Mouse (Mus musculus): ENCODE measurements around the gene Lcmt2.

Lcmt2 gene

DNA sequence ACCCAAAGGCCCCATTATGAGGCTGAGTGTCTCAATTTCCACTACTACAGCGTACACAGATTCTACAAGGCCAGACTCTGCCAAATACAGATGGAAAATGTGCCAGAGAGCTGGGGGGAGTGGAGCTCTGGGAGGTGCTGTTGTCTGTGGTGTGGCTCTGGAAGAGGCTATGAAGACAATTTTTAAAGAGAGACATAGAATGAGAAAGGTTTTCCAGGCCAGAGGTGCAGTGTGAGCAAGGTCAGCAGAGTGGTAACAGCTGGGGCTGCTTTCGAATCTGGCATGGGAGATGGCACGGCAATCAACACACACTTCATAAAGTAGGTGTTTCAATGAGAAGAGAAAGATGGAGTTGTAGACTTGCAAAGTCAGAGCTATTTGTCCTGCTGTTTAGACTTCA, 21.2 kb downstream of the Lcmt2 start:
- no peak for DNase-seq (ENCODE audit: low read depth, low spot score)

DNA sequence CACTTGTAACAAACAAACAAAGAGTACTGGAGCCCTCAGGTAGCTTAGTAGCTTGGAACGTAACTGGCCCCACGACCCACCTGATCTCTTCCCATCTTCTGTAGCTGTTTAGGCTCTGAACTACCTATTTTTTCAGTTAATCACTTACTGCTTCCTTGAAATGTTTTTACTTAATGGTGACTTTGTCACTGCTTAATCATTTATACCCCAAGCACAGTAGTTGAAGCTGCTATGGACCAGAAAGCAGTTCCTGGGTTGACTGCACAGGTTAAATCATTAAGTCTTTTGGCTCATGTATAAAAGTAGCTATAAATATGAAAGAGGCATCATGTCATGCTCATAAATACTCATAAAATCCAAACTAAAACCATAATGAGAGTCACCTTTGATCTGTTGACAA, 25.0 kb downstream of the Lcmt2 start:
- no peak for DNase-seq (ENCODE audit: low read depth, low spot score)

DNA sequence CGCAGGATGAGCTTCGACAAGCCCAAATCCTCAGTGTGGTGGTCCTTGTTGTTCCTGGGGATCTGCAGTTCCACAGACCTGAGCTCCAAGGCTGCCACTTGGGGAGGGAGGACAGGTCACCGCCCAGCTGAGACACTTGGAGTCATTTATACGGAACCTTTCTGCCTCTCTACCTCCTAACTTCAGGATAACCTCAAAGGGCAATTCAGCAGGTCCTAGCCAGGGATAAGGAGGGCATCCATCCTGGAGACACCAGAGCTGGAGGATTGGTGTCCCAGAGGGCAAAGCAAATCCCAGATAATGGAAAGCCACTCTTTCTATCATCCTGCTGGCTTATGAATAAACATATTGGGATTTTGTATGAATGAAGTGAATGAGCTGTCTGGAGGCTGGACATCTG, 30.8 kb downstream of the Lcmt2 start, which contains the start of gene Tgm7:
Gene Tgm7 (minus strand): TSS at position 101 of the 400 bp plus-strand sequence.
- no peak for DNase-seq (ENCODE audit: low read depth, low spot score)

DNA sequence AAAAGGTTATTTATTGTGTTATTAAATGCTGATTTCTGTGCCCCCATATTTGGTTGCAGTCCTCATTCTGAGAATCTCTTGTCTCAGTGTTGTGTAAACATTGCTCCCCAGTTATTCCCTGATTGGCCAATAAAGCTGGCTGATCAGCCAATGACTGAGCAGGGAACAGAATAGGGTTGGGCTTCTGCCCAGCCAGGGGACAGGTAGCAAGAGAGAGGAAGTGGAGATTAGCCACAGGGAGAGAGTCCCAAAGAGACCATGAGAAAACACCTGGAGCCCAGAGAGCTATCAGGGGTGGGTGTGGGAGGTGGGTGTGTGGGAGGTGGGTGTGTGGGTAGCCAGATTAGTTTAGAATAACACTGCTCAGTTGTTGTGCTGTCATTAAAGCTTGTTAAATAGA, 34.5 kb downstream of the Lcmt2 start:
- no peak for DNase-seq (ENCODE audit: low read depth, low spot score)

DNA sequence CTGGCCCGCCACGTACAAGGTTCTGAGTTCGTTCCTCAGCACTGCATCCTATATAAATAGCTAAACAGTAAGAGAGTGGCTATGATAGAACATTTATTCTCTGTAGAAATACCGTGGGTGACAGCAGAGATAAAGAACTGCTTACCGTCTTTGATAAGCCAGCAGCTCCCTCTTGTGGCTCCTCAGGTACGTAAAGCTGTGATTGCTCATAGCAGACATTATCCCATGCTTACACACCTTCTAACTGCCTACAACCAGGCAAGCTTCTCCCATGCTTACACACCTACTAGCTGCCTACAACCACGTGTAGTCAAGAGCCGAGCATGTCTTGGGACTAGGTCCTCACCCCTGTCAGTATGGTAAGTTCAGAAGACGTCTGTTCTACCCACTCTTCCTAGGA, 38.4 kb downstream of the Lcmt2 start:
- DNase-seq (ENCODE audit: low read depth, low spot score), result peak; percentile 51

DNA sequence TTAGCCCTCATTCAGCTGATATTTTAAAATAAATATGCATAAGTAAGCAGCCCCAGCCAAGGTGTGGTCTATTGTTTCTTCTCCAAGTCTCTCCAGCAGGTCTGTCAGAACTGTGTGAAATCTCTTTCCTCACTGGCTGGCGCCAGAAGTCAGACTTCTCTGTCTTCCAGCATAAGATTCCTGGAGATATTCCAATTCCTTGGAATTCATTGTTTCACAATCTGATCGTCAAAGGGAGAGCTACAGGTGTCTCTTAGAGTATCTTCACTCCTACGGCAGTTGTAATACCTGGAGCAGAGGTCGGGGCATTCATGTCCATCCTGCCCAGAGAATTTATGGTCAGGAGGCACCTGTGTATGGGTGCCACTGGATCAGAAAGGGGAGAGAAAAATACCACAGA, 50.7 kb downstream of the Lcmt2 start:
- no peak for DNase-seq (ENCODE audit: low read depth, low spot score)

- no peak for DNase-seq (ENCODE audit: low read depth, low spot score)
These were observed 51.9 kb downstream of the Lcmt2 start for GRCm38 (mm10) chr2:121088507-121088906.

DNA sequence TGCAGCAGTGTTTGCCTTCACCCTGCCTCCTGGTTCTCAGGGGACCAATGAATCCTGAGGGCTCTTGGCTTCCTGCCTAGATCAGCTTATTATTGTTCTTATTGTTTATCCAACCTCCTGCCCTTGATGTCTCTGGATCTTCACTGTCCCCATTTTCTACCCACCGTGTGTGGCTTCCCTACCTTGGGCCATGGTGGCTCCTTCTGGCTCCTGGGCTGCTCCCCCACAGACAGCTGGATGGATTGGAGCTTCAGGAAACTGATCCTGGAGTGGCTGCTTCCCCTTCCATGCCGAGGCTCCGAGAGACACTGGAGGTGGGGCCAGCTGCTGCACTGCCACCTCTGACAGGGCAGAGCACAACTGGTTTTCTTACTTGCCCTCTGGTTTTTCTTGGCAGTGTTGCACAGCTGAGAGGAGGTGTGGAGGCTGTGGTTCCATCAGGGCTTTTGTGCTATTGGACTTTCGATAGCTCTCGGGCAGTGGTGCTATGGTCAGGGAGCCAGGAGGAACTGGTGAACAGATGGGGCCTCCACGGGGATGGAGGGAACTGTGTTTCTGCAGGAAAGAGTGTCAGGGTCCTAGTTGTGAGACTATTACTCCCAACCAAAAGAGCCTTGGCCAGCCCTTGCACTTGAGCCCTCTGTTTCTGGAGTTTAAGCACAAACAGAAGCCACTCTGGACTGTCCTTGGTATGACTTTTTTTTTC, 54.8 kb downstream of the Lcmt2 start, which contains the start of gene Tgm5:
Gene Tgm5 (minus strand): TSS at position 362 of the 706 bp plus-strand sequence.
- DNase-seq (ENCODE audit: low read depth, low spot score), result no peak

DNA sequence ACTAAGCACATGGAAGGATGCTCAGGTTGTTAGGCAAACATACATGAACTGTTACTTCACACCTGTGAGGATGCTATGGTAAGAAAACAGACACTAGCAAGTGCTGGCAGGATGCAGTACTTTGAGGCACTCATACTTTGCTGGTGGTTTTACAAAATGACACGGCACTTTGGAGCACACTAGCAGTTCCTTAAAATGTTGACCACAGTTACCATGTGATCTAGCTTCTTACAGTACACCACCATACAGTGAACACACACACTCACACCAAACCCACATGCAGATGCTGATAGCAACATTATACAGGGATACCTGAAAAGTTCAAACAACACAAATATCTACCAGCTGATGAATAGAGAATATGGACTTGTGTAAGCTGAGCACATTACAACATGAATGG, 57.8 kb downstream of the Lcmt2 start:
- DNase-seq (ENCODE audit: low read depth, low spot score), result no peak
